In the genomic region with DNA sequence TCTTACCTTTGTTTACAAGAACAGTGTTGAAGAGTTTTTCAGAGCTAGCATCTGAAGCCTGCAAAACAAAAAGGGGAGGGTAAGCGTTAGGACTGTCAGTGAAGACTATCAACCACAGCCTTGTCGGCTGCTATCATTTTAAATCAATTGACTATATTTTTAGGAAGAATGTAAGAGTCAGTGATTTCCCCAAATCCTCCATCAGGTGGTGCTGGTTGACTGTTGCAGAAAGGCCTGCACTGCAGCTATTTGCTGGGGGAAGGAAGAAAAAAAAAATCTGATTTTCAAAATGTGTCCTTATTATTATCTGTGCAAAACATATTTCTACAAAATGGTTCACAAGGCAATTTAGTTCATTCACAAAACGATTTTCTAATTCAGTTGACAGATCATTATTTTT, we compare ENCODE assay signal across 9 mouse cellular contexts.
DNase-seq lines count a peak whose midpoint lies in the region; ATAC-seq and TF ChIP-seq lines count a peak whose summit lies in the region.
"Had no signal": no experiment of that assay in that cellular context is flagged by ENCODE, and none has a peak within 500 bp of the region (broad histone marks: within the 10 kb centered on the region; RNA-seq: fewer than 3 reads in every experiment).

No protein-coding gene starts in this region.

- H3K36me3 ChIP-seq in ES-Bruce4 (ENCODE audit: control insufficient read depth, insufficient read depth, low read length, poor library complexity, severe bottlenecking): no peaks in the 10 kb centered on the region
- no peaks in the 10 kb centered on the region; the same call in 1 of the 2 replicates for H3K36me3 ChIP-seq in limb, embryonic 11.5 days (ENCODE audit: control insufficient read depth, insufficient read depth, low read length)
- H3K36me3 ChIP-seq in neural tube, embryonic 14.5 days (ENCODE audit: control insufficient read depth, insufficient read depth, low read length): no peaks in the 10 kb centered on the region

- no peak for TF ChIP-seq EP300 in ES-Bruce4 (IDR thresholded peaks at IDR 0.05; ENCODE audit: insufficient read depth, low read depth, low read length)

- peak; percentile 15 for TF ChIP-seq CTCF in ES-Bruce4 (IDR thresholded peaks at IDR 0.05; ENCODE audit: low read depth, low read length)

- H3K27me3 ChIP-seq in ES-Bruce4 (ENCODE audit: control insufficient read depth, insufficient read depth, low read length, poor library complexity, severe bottlenecking): no peaks in the 10 kb centered on the region
- H3K27me3 ChIP-seq in limb, embryonic 11.5 days (ENCODE audit: control insufficient read depth, insufficient read depth, low read length): no peaks in the 10 kb centered on the region
- H3K27me3 ChIP-seq in neural tube, embryonic 14.5 days (ENCODE audit: control insufficient read depth, insufficient read depth, low read length): no peaks in the 10 kb centered on the region

- H3K4me2 ChIP-seq in limb, embryonic 11.5 days (ENCODE audit: low read depth, severe bottlenecking): no peak overlapping the region
- H3K4me2 ChIP-seq in neural tube, embryonic 14.5 days (ENCODE audit: low read depth, low read length): peak overlapping the region; percentile 82

- TF ChIP-seq POLR2A in ES-Bruce4 (IDR thresholded peaks at IDR 0.05; ENCODE audit: insufficient read depth, low read length): no peak

- H3K4me3 ChIP-seq in ES-Bruce4 (ENCODE audit: low read depth, low read length): no peak overlapping the region
- H3K4me3 ChIP-seq in limb, embryonic 11.5 days (ENCODE audit: low read depth, low read length): no peak overlapping the region
- peak overlapping the region; percentile 36 for H3K4me3 ChIP-seq in neural tube, embryonic 14.5 days (ENCODE audit: low read depth, low read length)

- no peak overlapping the region for H3K27ac ChIP-seq in ES-Bruce4 (ENCODE audit: insufficient read depth, low read length)
- H3K27ac ChIP-seq in limb, embryonic 11.5 days (replicated peaks; ENCODE audit: low read depth, low read length): no peak overlapping the region
- peak overlapping the region; percentile 60; the same call in 1 of the 2 replicates for H3K27ac ChIP-seq in neural tube, embryonic 14.5 days (ENCODE audit: low read depth, low read length)
- H3K27ac ChIP-seq: macrophage had no signal

- no peak overlapping the region for H3K9ac ChIP-seq in ES-Bruce4 (ENCODE audit: low read depth, poor library complexity, severe bottlenecking)
- H3K9ac ChIP-seq in limb, embryonic 11.5 days (ENCODE audit: low read length): no peak overlapping the region
- peak overlapping the region; percentile 43; the same call in 1 of the 2 replicates for H3K9ac ChIP-seq in neural tube, embryonic 14.5 days (replicated peaks; ENCODE audit: low read depth, low read length)

- WGBS in limb, embryonic 11.5 days: 38% methylated on average over 3 of the region's 3 CpGs
- WGBS in neural tube, embryonic 14.5 days: 9% methylated on average over 3 of the region's 3 CpGs

- DNase-seq in gastrocnemius, adult 18-20 months (ENCODE audit: low spot score): peak; percentile 51
- DNase-seq in gastrocnemius, postnatal 25 days: no peak
- DNase-seq in cerebellum, postnatal 14 days: peak; percentile 81 to 83
- peak; percentile 67 for DNase-seq in heart, postnatal 4 days
- DNase-seq in limb, embryonic 11.5 days (ENCODE audit: low spot score): peak; percentile 69

- H3K9me3 ChIP-seq in ES-Bruce4 (replicated peaks; ENCODE audit: control insufficient read depth, insufficient read depth, low read length, poor library complexity, severe bottlenecking): no peaks in the 10 kb centered on the region
- no peaks in the 10 kb centered on the region for H3K9me3 ChIP-seq in limb, embryonic 11.5 days (ENCODE audit: control insufficient read depth, low read length)
- H3K9me3 ChIP-seq in neural tube, embryonic 14.5 days (ENCODE audit: control insufficient read depth, low read length): no peaks in the 10 kb centered on the region

- ATAC-seq in limb, embryonic 11.5 days (ENCODE audit: insufficient number of reproducible peaks, low FRiP score, low TSS enrichment, low read depth): no peak
- no peak for ATAC-seq in neural tube, embryonic 14.5 days (ENCODE audit: low read depth)
- no peak for ATAC-seq in inflammation-experienced regulatory T-cells, adult 6 months

- no peaks in the 10 kb centered on the region for H3K4me1 ChIP-seq in ES-Bruce4 (ENCODE audit: control insufficient read depth, insufficient read depth, low read length)
- peaks cover 30% of the 10 kb centered on the region for H3K4me1 ChIP-seq in limb, embryonic 11.5 days (ENCODE audit: control insufficient read depth, insufficient read depth, low read length)
- peaks cover 38% of the 10 kb centered on the region for H3K4me1 ChIP-seq in neural tube, embryonic 14.5 days (ENCODE audit: control insufficient read depth, insufficient read depth, low read length)
